Comparison of ENCODE assay signal across 18 mouse cellular contexts in the genomic region with DNA sequence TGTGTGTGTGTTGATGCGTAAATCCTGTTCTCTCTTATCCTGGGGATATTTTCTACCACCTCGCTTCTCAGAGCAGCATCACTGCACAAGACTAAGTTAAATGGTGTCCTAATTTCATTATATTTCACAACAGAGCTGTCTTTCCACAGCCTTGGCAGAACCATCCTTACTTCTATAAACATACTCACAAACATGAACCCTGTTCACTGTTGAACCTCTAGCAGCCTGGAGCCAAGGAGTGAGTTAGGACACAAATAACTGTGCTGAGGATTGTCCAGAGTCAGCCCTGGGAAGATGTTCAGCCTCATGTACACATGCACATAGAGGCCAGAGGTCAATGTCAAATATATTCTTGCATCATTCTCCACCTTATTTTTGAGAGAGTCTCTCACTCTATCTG.
"Had no signal": no experiment of that assay in that cellular context is flagged by ENCODE, and none has a peak within 500 bp of the region (broad histone marks: within the 10 kb centered on the region; RNA-seq: fewer than 3 reads in every experiment).

No protein-coding gene starts in this region.

- H3K27me3 ChIP-seq: intestine, embryonic 15.5 days; kidney, embryonic 15.5 days; liver, embryonic 12.5 days; liver, embryonic 15.5 days; megakaryocyte, embryonic 14.5 days had no signal

- H3K4me2 ChIP-seq: intestine, embryonic 15.5 days; kidney, embryonic 15.5 days; liver, embryonic 12.5 days; liver, embryonic 15.5 days; midbrain, embryonic 11.5 days had no signal

- DNase-seq: kidney, adult 11 months; kidney, adult 8-10 months; kidney, postnatal 10 days; kidney, postnatal 36 days; layer of hippocampus, postnatal 36 days; lung, adult 18-20 months; lung, postnatal 36 days; midbrain, embryonic 14.5 days; right cerebral cortex, postnatal 14 days; right cerebral cortex, postnatal 4 days; thymus, postnatal 25 days had no signal

- H3K27ac ChIP-seq: intestine, embryonic 15.5 days; kidney, embryonic 15.5 days; liver, embryonic 12.5 days; liver, embryonic 15.5 days had no signal

- H3K9me3 ChIP-seq: intestine, embryonic 15.5 days; kidney, embryonic 15.5 days; liver, embryonic 12.5 days; liver, embryonic 15.5 days; megakaryocyte, embryonic 14.5 days had no signal

- ATAC-seq: intestine, embryonic 15.5 days; liver, embryonic 12.5 days had no signal

- H3K4me3 ChIP-seq: intestine, embryonic 15.5 days; kidney, embryonic 15.5 days; left cerebral cortex, adult 2 months; liver, embryonic 12.5 days; liver, embryonic 15.5 days; megakaryocyte, embryonic 14.5 days had no signal

- H3K9ac ChIP-seq: intestine, embryonic 15.5 days; kidney, embryonic 15.5 days; liver, embryonic 12.5 days; liver, embryonic 15.5 days had no signal

- H3K4me1 ChIP-seq: kidney, embryonic 15.5 days; liver, embryonic 12.5 days; liver, embryonic 15.5 days had no signal

- H3K36me3 ChIP-seq: intestine, embryonic 15.5 days; kidney, embryonic 15.5 days; liver, embryonic 12.5 days; liver, embryonic 15.5 days had no signal
